Mouse (Mus musculus): Measurements from ENCODE around the gene Dapp1.
"Not testable (repeated sequence)": the region's sequence is repeated elsewhere in the genome, so short reads cannot be mapped to it uniquely, and the experiment has no call there.

Gene Dapp1

GRCm38 (mm10) chr3:137918932-137919311 is 62.4 kb downstream of the Dapp1 start:
- DNase-seq (ENCODE audit: low spot score in 2 of 2), result peak; percentile 22 to 31

GRCm38 (mm10) chr3:137918172-137918931 is 63.0 kb downstream of the Dapp1 start, which contains the start of gene Lamtor3:
Lamtor3 (plus strand) TSS chr3:137918506.
- peak; percentile 76 to 83 for DNase-seq (ENCODE audit: low spot score in 2 of 2)

GRCm38 (mm10) chr3:137917694-137918171 is 63.6 kb downstream of the Dapp1 start:
- no peak for DNase-seq (ENCODE audit: low spot score in 2 of 2)

- not testable (repeated sequence) for DNase-seq (ENCODE audit: low spot score in 2 of 2)
Observed at GRCm38 (mm10) chr3:137914567-137914966, 66.8 kb downstream of the Dapp1 start.

GRCm38 (mm10) chr3:137913093-137913492 is 68.3 kb downstream of the Dapp1 start:
- DNase-seq (ENCODE audit: low spot score in 2 of 2), result no peak

- no peak for DNase-seq (ENCODE audit: low spot score in 2 of 2)
Observed at GRCm38 (mm10) chr3:137900149-137900548, 81.2 kb downstream of the Dapp1 start.

GRCm38 (mm10) chr3:137897685-137898084 is 83.7 kb downstream of the Dapp1 start:
- DNase-seq (ENCODE audit: low spot score in 2 of 2), result no peak

- DNase-seq (ENCODE audit: low spot score in 2 of 2), result no peak
Observed at GRCm38 (mm10) chr3:137896867-137897266, 84.5 kb downstream of the Dapp1 start.

GRCm38 (mm10) chr3:137896386-137896785 is 85.0 kb downstream of the Dapp1 start:
- DNase-seq (ENCODE audit: low spot score in 2 of 2), result no peak

- no peak for DNase-seq (ENCODE audit: low spot score in 2 of 2)
Observed at GRCm38 (mm10) chr3:137895196-137895595, 86.1 kb downstream of the Dapp1 start.

- DNase-seq (ENCODE audit: low spot score in 2 of 2), result no peak
Observed at GRCm38 (mm10) chr3:137893789-137894188, 87.6 kb downstream of the Dapp1 start.

GRCm38 (mm10) chr3:137892118-137892517 is 89.2 kb downstream of the Dapp1 start:
- no peak for DNase-seq (ENCODE audit: low spot score in 2 of 2)

GRCm38 (mm10) chr3:137891089-137891488 is 90.3 kb downstream of the Dapp1 start:
- no peak for DNase-seq (ENCODE audit: low spot score in 2 of 2)

GRCm38 (mm10) chr3:137887961-137888360 is 93.4 kb downstream of the Dapp1 start:
- no peak for DNase-seq (ENCODE audit: low spot score in 2 of 2)

GRCm38 (mm10) chr3:137881093-137881492 is 100.3 kb downstream of the Dapp1 start:
- no peak for DNase-seq (ENCODE audit: low spot score in 2 of 2)

Data from frontal cortex, postnatal 10 days (tissue).